Mouse (Mus musculus) forebrain, embryonic 14.5 days (tissue): ENCODE measurements around the gene Pla2r1. TPM values are rescaled to one million over a fixed set of nuclear protein-coding genes. Genes with fewer than 3 reads are reported as not detected.

Experiments used
- polyA plus RNA-seq: library from polyadenylated mRNA; unstranded; fragments of >200 nt; fragmentation: Nextera tagmentation; extraction: Ambion mirVana; gene quantifications from 2 replicates; pipeline ENCODE4 v1.2.1, GENCODE M21; 2014

Gene Pla2r1
- polyA plus RNA-seq, 1 experiment from 2014 or later: 0.24 TPM

Other genes starting within 250 kb of the Pla2r1 start
- gene Ly75, start 170.0 kb downstream of the Pla2r1 start, polyA plus RNA-seq: 0.41 and 0.78 TPM in 2 replicates
- gene Itgb6, start 169.3 kb upstream of the Pla2r1 start, polyA plus RNA-seq: 0.09 TPM in 2 replicates